Mouse (Mus musculus) kidney, embryonic 15.5 days (tissue): ENCODE measurements around the gene Mepce. TPM values are rescaled to one million over a fixed set of nuclear protein-coding genes. Genes with fewer than 3 reads are reported as not detected.

Source experiments
- ATAC-seq: fragments of 200-750 bp; cut with Nextera tagmentation; replicated peaks from 2 replicates; pipeline ENCODE4 v1.8.0; 2017; ENCODE audit warnings: moderate TSS enrichment; ENCODE audit not compliant: low FRiP score
- H3K27ac ChIP-seq: fragments of 300-500 bp; sonication (generic); 2 replicates; pipeline ENCODE4 v1.5.1; 2015; ENCODE audit warnings: mild to moderate bottlenecking, inconsistent platforms
- H3K27me3 ChIP-seq: fragments of 300-500 bp; sonication (generic); 2 replicates; pipeline ENCODE4 v1.6.1; 2015; ENCODE audit warnings: inconsistent platforms
- H3K36me3 ChIP-seq: fragments of 300-500 bp; sonication (generic); 2 replicates; pipeline ENCODE4 v1.6.1; 2015; ENCODE audit warnings: inconsistent platforms
- H3K4me1 ChIP-seq: fragments of 300-500 bp; sonication (generic); 2 replicates; pipeline ENCODE4 v1.6.1; 2015; ENCODE audit warnings: inconsistent platforms
- H3K4me2 ChIP-seq: fragments of 300-500 bp; sonication (generic); 2 replicates; pipeline ENCODE4 v1.6.1; 2015; ENCODE audit warnings: moderate library complexity, mild to moderate bottlenecking, inconsistent platforms
- H3K4me3 ChIP-seq: fragments of 300-500 bp; sonication (generic); replicated peaks from 2 replicates; pipeline ENCODE4 v1.5.1; 2015; ENCODE audit warnings: mild to moderate bottlenecking, inconsistent platforms
- H3K9ac ChIP-seq: fragments of 300-500 bp; sonication (generic); 2 replicates; pipeline ENCODE4 v1.6.1; 2015; ENCODE audit warnings: mild to moderate bottlenecking, inconsistent platforms
- H3K9me3 ChIP-seq: fragments of 300-500 bp; sonication (generic); replicated peaks from 2 replicates; pipeline ENCODE4 v1.6.1; 2016; ENCODE audit warnings: inconsistent platforms
- WGBS: fragments of 180-500 bp; shearing (Covaris S2); methylation state at CpG from one replicate; pipeline ENCODE4 v1.1.7; 2015; ENCODE audit warnings: mixed read lengths; 5-methylcytosine and 5-hydroxymethylcytosine counted together
- polyA plus RNA-seq: library from polyadenylated mRNA; unstranded; fragments of >200 nt; fragmentation: Nextera tagmentation; extraction: Ambion mirVana; gene quantifications from 2 replicates; pipeline ENCODE4 v1.2.1, GENCODE M21; 2015

The Mepce gene
- polyA plus RNA-seq, 1 experiment from 2014 or later: 10.4 TPM

DNA sequence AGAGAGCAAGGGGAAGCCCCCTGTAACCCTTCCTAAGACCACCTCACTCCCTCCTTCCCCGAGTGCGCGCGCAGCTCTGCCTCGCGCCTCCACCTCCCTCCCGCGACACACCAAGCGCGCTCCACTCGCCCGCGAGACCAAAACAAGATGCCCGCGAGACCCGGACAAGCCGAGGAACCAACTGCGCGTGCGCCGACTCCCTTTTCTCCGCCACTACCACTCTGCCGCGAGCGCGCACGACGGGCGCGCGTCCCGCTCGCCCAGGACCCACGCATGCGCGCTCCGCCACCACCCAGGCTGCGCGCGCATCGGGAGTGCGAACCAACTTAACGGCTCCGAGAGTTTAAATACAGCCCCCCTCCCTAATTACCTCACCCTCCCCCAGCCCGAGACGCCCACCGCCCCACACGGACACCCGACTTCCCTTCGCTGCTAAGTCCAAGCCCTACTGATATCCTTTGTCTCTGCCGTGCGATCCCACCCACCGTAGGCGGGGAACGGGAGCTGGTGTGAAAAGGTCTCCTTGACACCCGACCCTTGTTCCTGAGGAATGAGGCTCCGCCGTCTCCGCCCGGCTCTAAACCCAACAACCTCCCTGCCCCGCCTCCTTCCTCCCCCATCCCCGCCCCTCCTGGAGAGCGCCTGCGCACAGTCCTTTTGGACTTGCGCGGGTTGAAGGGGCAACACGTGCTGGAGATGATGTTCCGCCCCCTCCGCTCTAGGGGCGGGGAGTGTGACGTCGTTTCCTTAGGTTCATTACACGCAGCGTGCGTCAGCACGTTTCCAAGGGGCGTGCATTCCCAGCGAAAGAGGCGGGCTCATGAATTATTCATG lies 1.1 kb downstream of the Mepce start:
- Histone ChIP-seq H3K27me3 (no peaks in the 10 kb centered on the region), H3K9me3 (no peaks in the 10 kb centered on the region), H3K4me2 (peak overlapping the region; percentile 90), H3K4me1 (peaks cover 47% of the 10 kb centered on the region), H3K4me3 (peak overlapping the region; percentile 92), H3K36me3 (peaks cover 36% of the 10 kb centered on the region), H3K9ac (peak overlapping the region; percentile 92), H3K27ac (peak overlapping the region; percentile 98)
- WGBS: under 1% methylated on average over 79 of the region's 79 CpGs
- peak; percentile 90 for ATAC-seq

DNA sequence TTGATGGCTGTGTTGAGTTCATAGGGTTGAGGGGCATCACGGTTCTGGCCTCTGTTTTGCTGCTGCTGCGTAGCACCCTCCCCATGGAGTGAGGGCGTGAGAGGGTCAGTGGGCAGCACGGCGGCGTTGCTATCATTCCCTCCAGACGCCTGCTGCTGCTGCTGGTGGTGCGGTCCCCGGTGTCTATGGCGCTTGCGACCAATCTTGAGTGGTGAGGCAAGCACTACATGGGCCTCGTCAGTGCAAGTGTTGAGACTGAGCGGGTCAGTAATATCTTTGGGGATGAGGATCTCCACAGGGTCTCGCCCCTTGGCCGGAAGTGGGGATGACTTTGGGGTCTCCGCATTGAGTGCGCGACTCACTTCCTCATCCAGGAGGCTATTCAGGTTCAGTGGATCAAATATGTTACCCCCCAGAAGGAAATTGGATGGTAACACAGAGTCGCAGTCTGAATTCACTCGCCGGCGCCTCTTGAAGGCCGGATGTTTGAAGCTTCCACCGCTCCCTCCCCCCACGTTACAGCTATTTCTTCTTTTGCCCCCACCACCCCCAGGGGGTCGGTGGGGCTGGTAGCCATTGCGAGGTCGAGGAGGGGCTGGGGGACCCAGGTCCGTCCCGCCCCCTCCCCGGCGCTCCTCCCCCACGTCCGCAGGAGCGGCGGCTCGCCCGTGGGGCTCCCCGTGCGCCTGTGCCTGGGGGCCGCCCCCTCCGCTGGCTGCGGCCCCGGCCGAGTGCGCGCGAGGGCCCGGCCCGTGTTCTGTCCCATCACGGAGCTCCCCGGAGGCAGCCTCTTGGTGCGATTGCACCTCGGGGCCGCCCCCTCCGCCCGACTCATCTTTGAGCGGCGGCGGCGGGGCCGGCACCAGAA lies 2.1 kb downstream of the Mepce start:
- H3K27ac ChIP-seq: peak overlapping the region; percentile 98
- peaks cover 46% of the 10 kb centered on the region for H3K36me3 ChIP-seq
- 3% methylated on average over 54 of the region's 62 CpGs for WGBS
- peak overlapping the region; percentile 92 for H3K4me3 ChIP-seq
- ATAC-seq: peak; percentile 10
- peak overlapping the region; percentile 92 for H3K9ac ChIP-seq
- H3K4me1 ChIP-seq: peaks cover 50% of the 10 kb centered on the region
- H3K9me3 ChIP-seq: no peaks in the 10 kb centered on the region
- no peaks in the 10 kb centered on the region for H3K27me3 ChIP-seq
- peak overlapping the region; percentile 90 for H3K4me2 ChIP-seq

DNA sequence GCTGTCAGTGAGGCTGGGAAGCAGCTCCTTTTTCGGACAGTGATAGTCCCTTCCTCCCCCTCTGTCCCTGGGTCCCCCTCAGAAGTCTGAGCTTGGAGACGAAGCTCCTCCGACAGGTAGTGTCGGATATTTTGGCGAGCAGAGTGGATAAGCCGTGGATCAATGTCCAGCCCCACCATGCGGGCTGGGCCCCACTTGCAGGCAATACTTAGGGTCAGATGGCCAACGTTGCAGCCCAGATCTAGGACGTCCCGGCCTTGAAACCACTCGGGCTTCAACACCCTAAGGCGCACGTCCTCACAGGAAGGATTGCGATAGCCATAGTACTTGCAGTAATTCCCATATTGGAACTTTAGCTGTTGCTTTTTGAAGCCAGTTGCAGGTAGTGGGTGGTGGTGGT lies 2.9 kb downstream of the Mepce start:
- peaks cover 51% of the 10 kb centered on the region for H3K36me3 ChIP-seq
- H3K9me3 ChIP-seq: no peaks in the 10 kb centered on the region
- no peaks in the 10 kb centered on the region for H3K27me3 ChIP-seq
- peak overlapping the region; percentile 90 for H3K4me2 ChIP-seq
- ATAC-seq: no peak
- H3K4me1 ChIP-seq: peaks cover 59% of the 10 kb centered on the region
- peak overlapping the region; percentile 92 for H3K9ac ChIP-seq
- peak overlapping the region; percentile 98; the same call in 1 of the 2 replicates for H3K27ac ChIP-seq
- peak overlapping the region; percentile 92 for H3K4me3 ChIP-seq
- 73% methylated on average over 14 of the region's 14 CpGs for WGBS

- peaks cover 62% of the 10 kb centered on the region for H3K4me1 ChIP-seq
- ATAC-seq: no peak
- peak overlapping the region; percentile 4; the same call in 1 of the 2 replicates for H3K27ac ChIP-seq
- peak overlapping the region; percentile 92 for H3K9ac ChIP-seq
- H3K27me3 ChIP-seq: no peaks in the 10 kb centered on the region
- H3K9me3 ChIP-seq: no peaks in the 10 kb centered on the region
- H3K36me3 ChIP-seq: peaks cover 51% of the 10 kb centered on the region
- peak overlapping the region; percentile 92 for H3K4me3 ChIP-seq
- H3K4me2 ChIP-seq: peak overlapping the region; percentile 90
- WGBS: 57% methylated on average over 9 of the region's 9 CpGs
Measured at GRCm38 (mm10) chr5:137783901-137784540, 3.4 kb downstream of the Mepce start.

DNA sequence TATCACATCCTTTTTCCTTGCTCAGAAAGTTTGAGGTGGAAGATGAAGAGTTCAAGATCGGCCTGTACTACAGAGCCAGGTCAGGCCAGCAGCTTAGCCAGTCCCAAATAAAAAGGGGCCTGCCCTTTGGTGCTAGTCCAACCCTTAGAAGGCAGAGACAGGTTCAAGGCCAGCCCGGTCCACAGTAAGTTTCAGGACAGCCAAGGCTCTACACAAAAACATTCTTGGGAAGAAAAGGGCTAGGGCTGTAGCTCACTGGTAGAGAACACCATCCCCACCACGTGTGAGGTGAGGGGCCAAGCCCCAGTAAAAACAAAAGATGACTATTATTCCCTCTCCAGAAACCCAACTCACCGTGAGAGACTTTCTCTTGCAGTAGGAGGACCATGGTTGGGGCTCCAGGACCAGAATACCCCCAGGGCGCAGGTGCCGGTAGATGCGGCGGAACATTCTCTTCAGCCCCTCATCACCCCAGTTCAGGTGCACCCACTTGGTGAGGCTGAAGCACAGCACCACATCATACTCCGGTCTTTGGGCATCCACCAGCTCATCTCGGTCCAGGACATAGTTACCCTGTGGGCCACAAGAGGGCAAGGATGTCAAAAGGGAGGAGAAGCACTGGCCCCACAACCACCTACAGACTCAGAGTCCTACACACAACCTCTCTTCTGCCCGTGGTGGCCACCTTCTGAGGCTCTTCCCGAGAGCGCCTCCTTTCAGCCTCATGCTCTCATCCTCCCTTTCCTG lies 4.5 kb downstream of the Mepce start:
- Histone ChIP-seq H3K4me2 (peak overlapping the region; percentile 90), H3K36me3 (peaks cover 51% of the 10 kb centered on the region), H3K9me3 (no peaks in the 10 kb centered on the region), H3K4me1 (peaks cover 62% of the 10 kb centered on the region), H3K27ac (0 out of 2 replicates have a peak overlapping the region, but pooled peaks have one; percentile 22), H3K9ac (peak overlapping the region; percentile 92; the same call in 1 of the 2 replicates), H3K27me3 (no peaks in the 10 kb centered on the region), H3K4me3 (peak overlapping the region; percentile 92)
- WGBS: 72% methylated on average over 13 of the region's 13 CpGs
- no peak for ATAC-seq

DNA sequence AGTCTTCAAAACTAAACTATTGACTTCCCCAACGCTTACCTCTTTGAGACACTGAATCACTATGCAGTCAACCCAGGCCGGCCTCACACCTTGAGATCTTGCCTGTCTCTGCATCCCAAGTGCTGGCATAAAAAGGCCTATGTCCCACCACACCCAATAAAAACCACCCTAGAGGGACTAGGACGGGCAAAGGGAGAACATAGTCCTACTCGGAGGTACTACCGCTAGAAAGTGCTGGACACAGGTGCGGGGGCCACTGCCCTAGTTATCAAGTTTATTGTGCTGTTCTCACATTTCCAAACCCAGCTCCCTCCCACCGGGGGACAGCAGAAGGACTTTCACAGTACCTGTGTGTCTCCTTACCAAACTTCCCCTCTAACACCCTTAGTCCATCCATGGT lies 5.8 kb downstream of the Mepce start:
- no peak overlapping the region for H3K9ac ChIP-seq
- no peaks in the 10 kb centered on the region for H3K27me3 ChIP-seq
- no peak for ATAC-seq
- 0 out of 2 replicates have a peak overlapping the region, but pooled peaks have one; percentile 22 for H3K27ac ChIP-seq
- 91% methylated on average over 7 of the region's 7 CpGs for WGBS
- no peak overlapping the region for H3K4me2 ChIP-seq
- H3K4me1 ChIP-seq: peaks cover 69% of the 10 kb centered on the region
- peaks cover 51% of the 10 kb centered on the region for H3K36me3 ChIP-seq
- H3K4me3 ChIP-seq: no peak overlapping the region
- H3K9me3 ChIP-seq: no peaks in the 10 kb centered on the region

DNA sequence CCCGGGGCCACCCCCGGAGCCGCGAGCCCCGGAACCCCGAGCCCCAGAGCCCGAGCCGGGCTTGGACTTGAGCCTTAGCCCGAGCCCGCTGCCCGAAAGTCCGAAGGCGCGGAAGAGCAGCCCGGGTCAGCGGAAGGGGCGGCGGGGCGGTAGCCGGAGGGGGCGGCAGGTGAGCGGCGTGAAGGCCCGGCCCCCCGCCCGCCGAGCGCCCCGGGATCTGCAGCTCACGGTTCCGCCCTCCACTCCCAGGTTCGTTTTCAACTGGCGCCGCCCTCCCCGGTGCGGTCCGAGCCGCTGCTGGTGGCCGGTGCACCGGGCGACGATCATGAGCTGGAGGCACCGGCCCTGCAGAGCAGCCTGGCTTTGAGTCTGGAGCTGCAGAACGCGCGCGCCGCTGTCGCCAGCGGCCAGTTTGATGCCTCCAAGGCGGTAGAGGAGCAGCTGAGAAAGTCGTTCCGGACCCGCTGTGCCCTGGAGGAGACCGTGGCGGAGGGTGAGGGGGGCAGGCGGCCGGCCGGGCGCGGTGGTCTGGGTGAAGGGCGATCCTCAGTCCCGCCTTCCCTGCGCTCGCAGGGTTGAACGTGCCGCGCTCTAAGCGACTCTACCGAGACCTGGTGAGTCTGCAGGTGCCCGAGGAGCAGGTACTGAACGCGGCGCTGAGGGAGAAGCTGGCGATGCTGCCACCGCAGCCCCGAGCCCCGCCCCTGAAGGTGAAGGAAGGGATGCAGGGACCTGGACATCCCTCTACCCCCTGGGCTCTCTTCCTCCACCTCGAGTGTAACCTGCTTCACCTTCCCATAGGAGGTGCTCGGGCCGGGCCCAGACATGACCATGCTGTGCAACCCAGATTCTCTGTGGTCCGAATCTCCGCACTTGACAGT lies 8.2 kb downstream of the Mepce start:
- Histone ChIP-seq H3K9me3 (no peaks in the 10 kb centered on the region), H3K9ac (peak overlapping the region; percentile 91), H3K4me2 (peak overlapping the region; percentile 90), H3K4me1 (peaks cover 67% of the 10 kb centered on the region), H3K36me3 (peaks cover 44% of the 10 kb centered on the region), H3K27me3 (no peaks in the 10 kb centered on the region), H3K4me3 (peak overlapping the region; percentile 89), H3K27ac (peak overlapping the region; percentile 95)
- under 1% methylated on average over 80 of the region's 83 CpGs for WGBS
- ATAC-seq: peak; percentile 32

GRCm38 (mm10) chr5:137778635-137779034 lies 8.8 kb downstream of the Mepce start, which contains the start of gene Ppp1r35:
TSS of gene Ppp1r35 (plus strand) at chr5:137778849.
- no peaks in the 10 kb centered on the region for H3K27me3 ChIP-seq
- peaks cover 38% of the 10 kb centered on the region for H3K36me3 ChIP-seq
- H3K4me1 ChIP-seq: peaks cover 60% of the 10 kb centered on the region
- H3K9me3 ChIP-seq: no peaks in the 10 kb centered on the region
- H3K4me3 ChIP-seq: peak within 1 kb of the TSS; percentile 89
- WGBS: under 1% methylated on average over 31 of the region's 31 CpGs
- H3K9ac ChIP-seq: peak within 1 kb of the TSS; percentile 91
- H3K27ac ChIP-seq: peak within 1 kb of the TSS; percentile 95
- peak within 1 kb of the TSS; percentile 90 for H3K4me2 ChIP-seq
- ATAC-seq: peak; percentile 95

DNA sequence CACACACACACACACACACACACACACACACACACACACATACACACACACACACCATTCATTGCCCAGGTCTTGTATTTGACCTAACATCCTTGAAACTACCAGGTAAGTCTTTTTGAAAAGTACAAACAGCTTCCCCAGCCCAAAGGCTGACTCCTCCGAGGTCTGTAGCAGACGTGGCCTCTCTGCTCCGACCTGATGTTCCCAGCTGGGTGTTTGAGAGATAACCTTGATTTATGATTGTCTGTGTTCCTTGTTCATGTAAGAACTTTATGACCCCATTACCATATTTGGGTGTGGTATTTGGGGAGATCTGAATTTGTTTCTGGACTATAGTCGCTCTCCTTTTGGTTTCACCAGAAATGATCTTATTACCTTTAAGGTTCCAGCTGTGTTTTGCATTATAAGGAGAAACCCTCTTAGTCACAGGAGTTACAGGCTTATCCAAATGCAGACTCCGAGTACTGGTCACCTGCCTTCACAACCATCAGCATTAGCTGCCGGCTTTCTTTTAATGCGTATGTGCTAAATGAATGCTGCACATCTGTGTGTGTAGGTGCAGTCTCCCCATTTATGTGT lies 10.1 kb downstream of the Mepce start:
- no peak overlapping the region for H3K9ac ChIP-seq
- ATAC-seq: no peak
- no peaks in the 10 kb centered on the region for H3K9me3 ChIP-seq
- H3K4me3 ChIP-seq: no peak overlapping the region
- peaks cover 47% of the 10 kb centered on the region for H3K4me1 ChIP-seq
- H3K27me3 ChIP-seq: no peaks in the 10 kb centered on the region
- 0 out of 2 replicates have a peak overlapping the region, but pooled peaks have one; percentile 95 for H3K27ac ChIP-seq
- H3K36me3 ChIP-seq: peaks cover 25% of the 10 kb centered on the region
- 0 out of 2 replicates have a peak overlapping the region, but pooled peaks have one; percentile 90 for H3K4me2 ChIP-seq
- whole genome bisulfite sequencing: 66% methylated on average over 7 of the region's 7 CpGs

GRCm38 (mm10) chr5:137776408-137776918 lies 11.0 kb downstream of the Mepce start:
- peaks cover 38% of the 10 kb centered on the region for H3K4me1 ChIP-seq
- H3K36me3 ChIP-seq: peaks cover 16% of the 10 kb centered on the region
- H3K27me3 ChIP-seq: no peaks in the 10 kb centered on the region
- ATAC-seq: no peak
- H3K27ac ChIP-seq: peak overlapping the region; percentile 63
- H3K9me3 ChIP-seq: no peaks in the 10 kb centered on the region
- H3K4me3 ChIP-seq: no peak overlapping the region
- no peak overlapping the region for H3K9ac ChIP-seq
- WGBS: 29% methylated on average over 5 of the region's 5 CpGs
- H3K4me2 ChIP-seq: peak overlapping the region; percentile 12; the same call in 1 of the 2 replicates
